Mouse (Mus musculus) forebrain, embryonic 10.5 days (tissue): ENCODE measurements around the gene Zmynd10. TPM values are rescaled to one million over a fixed set of nuclear protein-coding genes. Genes with fewer than 3 reads are reported as not detected.
A peak's percentile ranks its signal among the peaks of the same experiment; 100 is the strongest.

Experiments used
- DNase-seq: peaks from one replicate; pipeline ENCODE4 v3.0.0-alpha.2; 2017; ENCODE audit warnings: low spot score; ENCODE audit errors: extremely low spot score
- H3K27ac ChIP-seq: fragments of 300-500 bp; sonication (generic); 2 replicates; pipeline ENCODE4 v1.5.1; 2016; ENCODE audit warnings: mild to moderate bottlenecking
- H3K27me3 ChIP-seq: fragments of 300-500 bp; sonication (generic); 2 replicates; pipeline ENCODE4 v1.6.1; 2016; ENCODE audit warnings: mild to moderate bottlenecking; ENCODE audit not compliant: poor library complexity, severe bottlenecking
- H3K36me3 ChIP-seq: fragments of 300-500 bp; sonication (generic); replicated peaks from 2 replicates; pipeline ENCODE4 v1.6.1; 2016; ENCODE audit warnings: mild to moderate bottlenecking, moderate library complexity
- H3K4me1 ChIP-seq: fragments of 300-500 bp; sonication (generic); 2 replicates; pipeline ENCODE4 v1.6.1; 2016
- H3K4me3 ChIP-seq: fragments of 300-500 bp; sonication (generic); 2 replicates; pipeline ENCODE4 v1.5.1; 2016; ENCODE audit warnings: mild to moderate bottlenecking, moderate library complexity
- H3K9me3 ChIP-seq: fragments of 300-500 bp; sonication (generic); 2 replicates; pipeline ENCODE4 v1.6.1; 2016; ENCODE audit warnings: mild to moderate bottlenecking, moderate library complexity
- WGBS: fragments of 180-500 bp; shearing (Covaris S2); methylation state at CpG from one replicate; pipeline ENCODE4 v1.1.7; 2016; 5-methylcytosine and 5-hydroxymethylcytosine counted together
- polyA plus RNA-seq: library from polyadenylated mRNA; unstranded; fragments of >200 nt; fragmentation: Nextera tagmentation; extraction: Ambion mirVana; gene quantifications from 2 replicates; pipeline ENCODE4 v1.2.1, GENCODE M21; 2016

Zmynd10 gene
- polyA plus RNA-seq, 1 experiment from 2014 or later: 1.4 TPM

- H3K4me1 ChIP-seq: peaks cover 46% of the 10 kb centered on the region
- no peak overlapping the region for H3K4me3 ChIP-seq
- H3K9me3 ChIP-seq: no peaks in the 10 kb centered on the region
- no peak overlapping the region for H3K27ac ChIP-seq
- peaks cover 59% of the 10 kb centered on the region for H3K36me3 ChIP-seq
- H3K27me3 ChIP-seq: no peaks in the 10 kb centered on the region
- no peak for DNase-seq
- WGBS: 97% methylated on average over 6 of the region's 6 CpGs
Measured at GRCm38 (mm10) chr9:107590773-107591060, 43.6 kb downstream of the Zmynd10 start.

DNA sequence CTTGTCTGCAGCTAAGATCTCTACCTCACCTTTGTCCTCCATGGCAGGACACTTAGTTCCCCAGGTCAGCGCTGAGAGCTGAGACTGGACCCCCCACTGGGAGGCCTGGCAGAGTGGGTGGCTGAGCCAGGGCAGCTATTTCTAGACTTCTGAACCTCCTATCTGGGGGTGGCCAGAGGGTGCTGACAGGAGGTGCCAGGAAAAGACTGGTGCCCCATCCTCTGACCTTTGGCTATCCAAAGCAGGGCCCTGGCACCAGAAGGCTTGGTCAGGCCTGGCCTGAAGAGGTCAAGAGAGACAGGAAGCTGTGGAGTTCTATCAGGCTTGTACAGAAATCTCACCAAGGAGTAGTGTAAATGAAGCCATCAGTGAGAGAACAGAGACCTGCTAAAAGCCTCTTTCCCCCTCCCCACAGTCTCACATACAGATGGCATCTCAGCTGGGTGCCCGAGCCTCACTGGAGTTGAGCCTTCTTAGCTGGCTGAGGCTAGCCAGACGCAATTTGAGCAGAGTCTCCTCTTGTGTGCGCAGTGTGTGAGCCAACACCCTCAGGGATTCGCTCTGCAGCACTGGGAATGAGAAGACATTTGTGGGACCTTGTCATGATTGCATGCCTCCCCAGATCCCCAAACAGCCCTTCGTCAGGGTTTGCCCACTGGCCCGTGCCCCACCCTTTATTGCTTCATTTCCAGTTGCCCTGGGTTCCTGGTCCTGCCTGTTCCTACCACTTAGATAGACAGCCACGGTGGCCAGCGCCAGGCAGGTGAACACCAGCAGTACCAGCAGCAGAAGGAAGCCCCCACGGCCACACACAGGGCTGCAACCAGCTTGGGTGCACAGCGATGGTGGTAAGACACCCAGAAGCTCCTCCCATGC lies 46.2 kb downstream of the Zmynd10 start:
- Histone ChIP-seq H3K4me1 (peaks cover 30% of the 10 kb centered on the region), H3K36me3 (peaks cover 59% of the 10 kb centered on the region), H3K27ac (no peak overlapping the region), H3K4me3 (no peak overlapping the region), H3K27me3 (no peaks in the 10 kb centered on the region), H3K9me3 (no peaks in the 10 kb centered on the region)
- no peak for DNase-seq
- WGBS: 81% methylated on average over 11 of the region's 11 CpGs

GRCm38 (mm10) chr9:107594281-107595062 lies 47.4 kb downstream of the Zmynd10 start:
- WGBS: 76% methylated on average over 8 of the region's 8 CpGs
- Histone ChIP-seq H3K4me1 (peaks cover 20% of the 10 kb centered on the region), H3K36me3 (peaks cover 55% of the 10 kb centered on the region)

DNA sequence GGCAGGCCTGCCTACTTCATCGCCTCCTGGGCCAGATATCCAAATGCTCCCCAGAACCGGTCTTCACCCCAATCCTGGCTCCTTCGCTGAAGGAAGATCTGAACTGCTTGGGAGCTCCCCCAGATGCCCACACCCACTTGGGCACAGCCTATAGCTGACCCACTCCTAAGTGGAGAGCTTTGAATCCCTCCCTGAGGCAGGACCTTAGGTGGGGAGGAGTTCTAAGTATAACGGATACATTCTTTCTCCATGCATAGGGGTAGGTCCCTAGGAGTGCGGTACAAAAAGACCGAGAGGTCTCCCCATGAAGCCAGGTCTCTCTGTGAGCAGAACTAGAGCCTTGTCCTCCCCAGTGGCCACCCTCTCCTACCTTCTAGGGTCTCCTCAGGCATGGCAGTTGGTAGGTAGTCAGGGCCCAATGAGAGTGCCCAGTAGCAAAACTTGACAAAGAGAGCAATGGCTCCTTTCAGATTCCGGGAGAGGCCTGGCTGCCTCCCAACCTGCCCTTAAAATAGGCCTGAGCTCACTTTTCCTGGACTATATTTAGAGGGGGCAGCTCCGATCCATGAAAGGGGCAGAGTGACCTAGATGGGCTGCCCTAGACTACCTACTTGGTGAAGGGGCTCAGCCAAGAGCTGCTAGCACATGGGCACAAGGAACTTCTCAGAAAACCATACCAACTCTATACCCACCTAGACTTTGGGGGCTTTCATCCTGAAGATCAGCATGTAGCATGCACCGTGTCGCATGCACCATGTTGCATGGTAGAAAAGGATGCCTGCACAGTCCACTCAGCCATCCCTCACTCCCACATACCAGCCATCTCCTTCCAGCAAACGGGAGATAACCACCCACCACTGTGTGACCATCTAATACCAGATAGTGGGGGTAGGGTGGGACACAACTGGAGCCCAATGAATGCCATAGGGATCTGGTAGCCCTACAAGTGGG lies 49.8 kb downstream of the Zmynd10 start:
- no peak overlapping the region for H3K4me3 ChIP-seq
- peaks cover 27% of the 10 kb centered on the region for H3K27me3 ChIP-seq
- no peak for DNase-seq
- H3K36me3 ChIP-seq: peaks cover 31% of the 10 kb centered on the region
- H3K9me3 ChIP-seq: no peaks in the 10 kb centered on the region
- H3K4me1 ChIP-seq: peaks cover 25% of the 10 kb centered on the region
- no peak overlapping the region for H3K27ac ChIP-seq
- WGBS: 95% methylated on average over 11 of the region's 11 CpGs

More at GRCm38 (mm10) chr9:107594281-107595062, 47.4 kb downstream of the Zmynd10 start:
- Histone ChIP-seq H3K27me3 (peaks cover 10% of the 10 kb centered on the region; the same call in 1 of the 2 replicates), H3K4me3 (no peak overlapping the region), H3K27ac (no peak overlapping the region), H3K9me3 (no peaks in the 10 kb centered on the region)
- no peak for DNase-seq

DNA sequence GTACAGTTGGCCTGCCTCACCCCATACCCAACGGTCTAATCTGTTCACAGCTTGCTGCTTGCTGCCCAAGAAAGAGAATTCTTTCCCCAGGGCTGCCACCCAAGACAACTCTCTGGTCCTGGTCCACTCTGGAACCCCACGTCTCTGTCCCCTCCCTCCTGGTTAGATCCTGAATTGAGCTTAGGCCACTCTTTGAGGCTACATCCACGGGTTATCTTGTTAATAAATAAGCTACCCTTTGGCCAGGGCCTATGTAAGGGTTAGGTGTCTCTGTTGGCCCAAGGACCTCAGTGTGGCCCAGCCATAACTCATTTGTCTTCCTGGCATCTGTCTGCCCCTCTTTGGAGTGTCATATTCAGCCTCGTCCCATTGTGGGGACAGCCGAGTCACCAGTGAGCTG lies 51.3 kb downstream of the Zmynd10 start:
- Histone ChIP-seq H3K27ac (peak overlapping the region; percentile 2; the same call in 1 of the 2 replicates), H3K27me3 (peaks cover 31% of the 10 kb centered on the region), H3K4me3 (no peak overlapping the region), H3K9me3 (no peaks in the 10 kb centered on the region), H3K36me3 (peaks cover 16% of the 10 kb centered on the region), H3K4me1 (peaks cover 35% of the 10 kb centered on the region)
- no peak for DNase-seq
- WGBS: 83% methylated on average over 5 of the region's 5 CpGs

DNA sequence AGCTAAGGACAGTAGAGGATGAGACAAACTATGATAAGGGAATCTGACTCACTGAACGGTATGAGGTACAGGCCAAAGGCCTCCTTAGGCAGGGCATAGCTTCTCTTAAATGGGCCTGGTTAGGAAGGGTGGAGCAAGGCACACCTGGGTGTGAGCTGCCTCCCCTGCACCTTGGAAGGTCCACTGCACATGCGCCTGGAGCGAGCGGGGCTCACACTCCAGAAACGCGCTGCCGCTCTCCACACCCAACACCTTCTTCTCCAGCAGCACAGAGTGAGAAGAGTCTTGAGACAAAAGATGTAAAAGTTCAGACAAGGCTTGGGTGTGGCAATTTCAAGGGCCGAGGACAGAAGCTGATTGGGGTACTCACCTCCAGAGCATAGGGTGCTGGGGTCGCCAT lies 52.3 kb downstream of the Zmynd10 start:
- H3K4me1 ChIP-seq: peaks cover 37% of the 10 kb centered on the region
- no peak overlapping the region for H3K27ac ChIP-seq
- H3K9me3 ChIP-seq: no peaks in the 10 kb centered on the region
- peaks cover 6% of the 10 kb centered on the region for H3K36me3 ChIP-seq
- DNase-seq: no peak
- peaks cover 41% of the 10 kb centered on the region for H3K27me3 ChIP-seq
- 92% methylated on average over 9 of the region's 9 CpGs for WGBS
- no peak overlapping the region for H3K4me3 ChIP-seq

GRCm38 (mm10) chr9:107599842-107600241 lies 52.7 kb downstream of the Zmynd10 start:
- DNase-seq: no peak
- Histone ChIP-seq H3K4me3 (no peak overlapping the region), H3K4me1 (peaks cover 41% of the 10 kb centered on the region), H3K9me3 (no peaks in the 10 kb centered on the region), H3K36me3 (peaks cover 2% of the 10 kb centered on the region), H3K27me3 (peaks cover 45% of the 10 kb centered on the region), H3K27ac (no peak overlapping the region)
- WGBS: 75% methylated on average over 14 of the region's 14 CpGs

GRCm38 (mm10) chr9:107600745-107601144 lies 53.6 kb downstream of the Zmynd10 start:
- 83% methylated on average over 12 of the region's 12 CpGs for WGBS
- peaks cover 50% of the 10 kb centered on the region for H3K4me1 ChIP-seq
- H3K27me3 ChIP-seq: peaks cover 54% of the 10 kb centered on the region
- no peaks in the 10 kb centered on the region for H3K36me3 ChIP-seq
- no peaks in the 10 kb centered on the region for H3K9me3 ChIP-seq
- DNase-seq: no peak
- H3K27ac ChIP-seq: no peak overlapping the region
- H3K4me3 ChIP-seq: no peak overlapping the region

Other genes with a start within 250 kb of the Zmynd10 start
- 13.5 and 13.7 TPM in 2 replicates for gene Hemk1, start 208.9 kb upstream of the Zmynd10 start, polyA plus RNA-seq
- 1.0 and 1.6 TPM in 2 replicates for gene 6430571L13Rik, start 206.7 kb upstream of the Zmynd10 start, polyA plus RNA-seq
- gene Cacna2d2, start 147.7 kb upstream of the Zmynd10 start, polyA plus RNA-seq: 1.0 and 1.2 TPM in 2 replicates
- 33.0 and 35.8 TPM in 2 replicates for gene Tmem115, start 13.4 kb upstream of the Zmynd10 start, polyA plus RNA-seq
- gene Cyb561d2, start 5.1 kb upstream of the Zmynd10 start, polyA plus RNA-seq: 20.4 and 21.0 TPM in 2 replicates
- 36.7 and 37.3 TPM in 2 replicates for gene Nprl2, start 5.1 kb upstream of the Zmynd10 start, polyA plus RNA-seq
- 57.4 and 59.6 TPM in 2 replicates for gene Rassf1, start 4.3 kb downstream of the Zmynd10 start, polyA plus RNA-seq
- 73.3 and 74.1 TPM in 2 replicates for gene Tusc2, start 16.0 kb downstream of the Zmynd10 start, polyA plus RNA-seq
- 147 TPM in 2 replicates for gene Hyal2, start 20.6 kb downstream of the Zmynd10 start, polyA plus RNA-seq
- gene Hyal1, start 29.6 kb downstream of the Zmynd10 start, polyA plus RNA-seq: 6.8 and 7.4 TPM in 2 replicates
- gene Naa80, start 31.6 kb downstream of the Zmynd10 start, polyA plus RNA-seq: 13.9 and 17.9 TPM in 2 replicates
- 0.42 and 0.47 TPM in 2 replicates for gene Hyal3, start 33.5 kb downstream of the Zmynd10 start, polyA plus RNA-seq
- 58.6 and 66.8 TPM in 2 replicates for gene Ifrd2, start 40.3 kb downstream of the Zmynd10 start, polyA plus RNA-seq
- gene Sema3b, start 61.9 kb downstream of the Zmynd10 start, polyA plus RNA-seq: 1.4 and 2.0 TPM in 2 replicates
- gene Gnai2, start 88.1 kb downstream of the Zmynd10 start, polyA plus RNA-seq: 526 and 533 TPM in 2 replicates
- 8.8 and 9.0 TPM in 2 replicates for gene Slc38a3, start 122.2 kb downstream of the Zmynd10 start, polyA plus RNA-seq
- 3.9 and 4.1 TPM in 2 replicates for gene Gnat1, start 132.4 kb downstream of the Zmynd10 start, polyA plus RNA-seq
- 10.0 and 11.2 TPM in 2 replicates for gene Sema3f, start 163.2 kb downstream of the Zmynd10 start, polyA plus RNA-seq
- gene Rbm5, start 223.7 kb downstream of the Zmynd10 start, polyA plus RNA-seq: 185 and 192 TPM in 2 replicates